Mouse (Mus musculus): ENCODE measurements around the gene Abi3.

DNA sequence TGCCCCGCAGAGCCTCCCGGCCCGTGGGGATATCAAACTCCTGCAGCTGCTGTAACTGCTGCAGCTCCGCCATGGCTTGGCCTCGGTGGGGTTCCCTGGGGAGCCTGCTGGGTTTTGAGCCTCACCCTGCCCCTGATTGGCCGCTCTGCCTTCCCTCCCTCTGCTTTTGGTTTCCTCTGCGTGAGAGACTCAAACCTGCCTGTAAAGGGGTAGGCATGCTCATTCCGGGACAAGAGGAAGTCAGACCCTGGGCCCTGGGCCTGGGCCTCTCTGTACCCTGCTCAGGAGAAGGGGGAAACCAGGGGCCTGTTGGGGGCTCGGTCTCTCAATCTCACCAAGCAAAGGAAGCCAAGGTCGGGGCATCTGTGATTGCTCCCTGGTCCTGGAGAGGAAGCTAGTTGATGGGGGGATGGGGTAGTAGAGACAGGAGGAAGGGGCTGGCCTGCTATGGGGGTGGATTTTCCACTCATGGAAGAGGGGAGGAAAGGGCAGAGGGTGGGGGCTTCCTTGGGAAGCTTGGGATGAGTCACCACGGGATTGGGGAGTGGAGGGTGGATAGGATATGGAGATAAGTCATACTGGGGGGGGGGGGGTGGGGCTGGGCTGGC lies at the start of gene Abi3:
- TF ChIP-seq GATA1 (IDR thresholded peaks at IDR 0.05; ENCODE audit: borderline replicate concordance, low read length) (no peak), FLI1 (IDR thresholded peaks at IDR 0.05; ENCODE audit: low read length) (no peak)
